Mouse (Mus musculus): ENCODE measurements around the gene Etv2.

Etv2 gene

DNA sequence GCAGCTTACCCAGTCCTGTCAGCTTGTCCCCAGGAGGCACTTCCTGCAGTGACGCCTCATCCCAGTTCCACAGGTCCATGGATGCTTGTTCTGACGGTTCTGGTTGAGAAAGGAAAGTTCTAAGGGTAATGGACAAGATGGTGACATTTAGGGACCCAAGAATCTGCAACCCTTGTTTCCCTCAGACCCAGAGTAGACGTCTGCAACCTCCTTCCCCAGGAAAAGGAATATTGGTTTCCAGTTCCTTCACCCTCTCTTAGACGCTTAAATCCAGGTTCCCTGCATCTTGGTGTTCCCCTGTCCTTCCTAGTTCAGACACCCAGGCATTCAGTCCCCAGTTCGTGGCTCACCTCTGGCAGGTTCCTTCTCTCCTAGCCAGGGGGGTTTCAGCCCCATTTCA lies at the start of gene Etv2:
TSS of gene Etv2 (minus strand) at position 101 of the 400 bp plus-strand sequence.
- in situ Hi-C loops (cut with MboI): no loop called here

DNA sequence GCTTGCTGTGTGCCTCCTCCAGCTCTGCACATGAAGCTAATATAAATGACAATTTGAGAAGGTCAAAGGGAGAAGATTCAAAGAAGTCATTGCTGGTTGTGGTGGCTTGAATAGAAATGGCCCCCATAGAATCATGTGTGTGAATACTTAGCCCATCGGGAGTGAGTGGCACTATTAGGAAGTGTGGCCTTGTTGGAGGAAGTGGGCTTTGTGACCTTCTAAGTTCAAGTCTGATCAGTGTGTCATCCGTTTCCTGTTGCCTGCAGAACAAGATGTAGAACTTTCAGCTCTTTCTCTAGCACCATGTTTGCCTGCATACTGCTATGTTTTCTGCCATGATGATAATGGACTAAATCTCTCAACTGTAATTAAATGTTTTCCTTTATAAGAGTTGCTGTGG lies 47.8 kb upstream of the Etv2 start:
- in situ Hi-C loops (cut with MboI): no loop called here

DNA sequence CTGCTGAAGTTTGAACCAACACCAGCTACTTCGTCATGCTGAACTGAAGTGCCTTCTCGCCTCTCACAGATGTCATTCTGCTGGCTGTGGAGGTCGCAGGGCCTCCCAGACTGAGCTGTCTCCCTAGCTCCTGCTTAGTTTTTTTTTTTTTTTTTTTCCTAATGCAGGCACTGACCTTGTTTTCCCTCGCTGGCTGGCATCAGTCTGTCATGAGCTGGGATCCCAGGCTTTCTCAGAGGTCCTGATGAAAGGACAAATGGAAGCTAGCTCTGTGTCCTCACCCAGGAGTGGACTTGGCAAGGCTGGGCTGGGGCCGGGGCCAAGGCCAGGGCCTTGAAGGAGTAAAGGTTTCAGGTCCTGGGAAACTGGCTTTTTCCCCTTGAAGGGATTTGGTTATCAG lies 46.2 kb upstream of the Etv2 start:
- in situ Hi-C loops (cut with MboI): no loop called here

DNA sequence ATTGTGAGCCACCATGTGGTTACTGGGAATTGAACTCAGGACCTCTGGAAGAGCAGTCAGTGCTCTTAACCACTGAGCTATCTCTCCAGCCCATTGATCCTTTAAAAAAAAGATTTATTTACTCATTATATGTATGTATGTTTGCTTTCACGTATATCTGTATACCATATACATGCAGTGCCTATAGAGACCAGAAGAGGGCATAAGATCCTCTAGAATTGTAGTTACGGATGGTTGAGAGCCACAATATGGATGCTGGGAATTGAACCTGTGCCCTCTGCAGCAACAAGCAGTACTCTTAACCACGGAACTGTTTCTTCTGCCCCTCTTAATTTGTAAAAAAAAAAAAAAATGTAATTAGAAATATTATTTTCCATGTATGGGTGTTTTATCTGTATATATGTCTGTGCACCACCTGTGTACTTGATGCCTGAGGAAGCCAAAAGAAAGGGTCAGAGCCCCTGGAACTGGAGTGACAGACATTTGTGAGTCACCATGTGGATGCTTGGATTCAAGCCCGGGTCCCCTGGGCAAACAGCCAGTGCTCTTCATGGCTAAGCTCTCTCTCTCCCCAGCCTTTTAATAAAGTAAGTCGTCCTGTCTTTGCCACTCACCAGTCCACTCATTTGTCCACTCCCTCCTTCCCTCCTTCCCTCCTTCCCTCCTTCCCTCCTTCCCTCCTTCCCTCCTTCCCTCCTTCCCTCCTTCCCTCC lies 42.8 kb upstream of the Etv2 start:
- in situ Hi-C loops (cut with MboI): no loop called here

DNA sequence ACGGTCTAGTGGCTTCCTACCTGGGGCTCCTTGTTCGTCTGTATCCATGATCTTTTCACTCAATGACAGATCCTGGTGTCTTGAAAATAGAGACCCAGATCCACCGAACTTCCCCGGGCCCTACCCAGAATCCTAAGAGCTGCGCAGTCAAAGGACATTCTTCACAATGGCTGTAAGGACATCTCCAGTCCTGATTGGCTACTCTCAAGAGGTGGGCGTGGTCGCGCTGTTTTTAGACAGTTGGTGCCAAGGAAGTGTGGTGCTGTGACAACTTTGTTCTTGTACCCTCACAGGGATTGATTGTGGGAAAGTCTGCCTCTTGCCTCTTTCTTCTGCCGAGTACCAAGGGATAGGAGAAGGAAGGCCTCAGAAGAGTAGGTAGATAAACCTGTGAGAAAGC lies 35.8 kb upstream of the Etv2 start, which contains the start of gene Pmis2:
TSS of gene Pmis2 (minus strand) at position 126 of the 400 bp plus-strand sequence.
- in situ Hi-C loops (cut with MboI): no loop called here

DNA sequence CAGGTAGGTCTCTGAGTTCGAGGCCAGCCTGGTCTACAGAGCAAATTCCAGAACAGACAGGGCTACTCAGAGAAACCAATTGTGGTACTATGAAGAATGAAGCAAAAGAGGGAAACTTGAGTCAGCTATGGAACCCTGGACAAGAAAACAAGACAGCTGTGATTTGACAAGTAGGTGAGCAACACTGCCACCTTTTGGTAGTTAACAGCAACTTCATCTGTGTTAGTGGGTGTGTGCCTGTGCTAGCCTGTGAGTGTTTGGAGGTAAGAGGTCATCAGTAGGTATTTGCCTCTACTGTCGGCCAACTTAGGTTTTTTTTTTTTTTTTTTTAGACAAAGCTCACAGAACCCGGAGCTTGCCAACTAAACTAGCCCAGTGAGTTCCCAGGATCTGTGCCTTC lies 33.6 kb upstream of the Etv2 start:
- in situ Hi-C loops (cut with MboI): no loop called here

DNA sequence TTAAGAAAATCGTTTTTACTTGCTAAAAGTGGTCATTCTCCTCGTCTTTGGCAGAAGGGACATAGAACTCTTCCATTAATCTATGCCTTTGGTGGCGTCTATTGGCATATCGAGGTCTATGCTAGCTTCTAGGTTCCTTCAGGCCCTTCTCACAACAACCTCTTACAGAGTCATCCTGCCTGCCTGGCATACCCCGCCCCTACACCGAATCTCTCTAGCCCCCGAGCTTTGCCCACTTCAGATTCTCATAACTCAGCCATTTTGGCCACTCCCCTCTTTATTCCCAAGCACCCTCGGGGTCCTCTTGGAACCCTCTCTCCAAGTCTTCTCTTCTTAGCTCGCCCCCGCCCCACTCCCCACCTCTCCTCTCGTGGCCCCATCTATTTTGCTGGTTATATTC lies 29.7 kb upstream of the Etv2 start:
- in situ Hi-C loops (cut with MboI): no loop called here

DNA sequence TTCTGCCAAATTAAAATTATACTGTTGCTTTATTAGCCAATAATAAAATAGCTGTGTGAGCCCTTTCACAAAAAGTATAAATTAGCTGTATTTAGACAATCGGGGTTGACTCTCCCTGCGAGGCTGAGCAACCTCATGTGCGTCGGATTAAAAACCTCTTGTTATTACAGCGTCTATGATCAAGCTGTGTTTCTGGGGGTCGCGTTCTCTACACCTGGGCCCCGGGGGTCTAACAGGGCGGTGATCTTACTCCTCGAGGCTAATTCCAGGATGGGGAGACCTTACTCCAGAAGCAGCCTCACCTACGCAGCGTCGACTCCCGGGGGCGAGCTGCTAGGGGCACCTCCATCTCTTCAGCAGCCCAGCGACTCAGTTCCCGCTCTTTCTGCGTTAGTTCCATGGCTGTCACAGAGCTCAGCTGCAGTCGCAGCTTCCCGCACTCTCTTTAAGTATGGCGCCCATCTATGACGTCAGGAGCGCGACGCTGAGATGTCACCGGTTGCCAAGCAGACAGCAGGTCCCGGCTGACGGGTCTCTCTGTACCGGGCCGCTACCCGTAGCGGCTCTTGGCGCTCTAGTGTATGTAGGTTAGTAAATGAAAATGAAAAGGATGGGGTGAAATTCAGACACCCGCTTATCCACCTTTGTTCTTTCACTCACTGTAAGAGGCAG lies 29.0 kb upstream of the Etv2 start, which contains the start of gene Haus5:
TSS of gene Haus5 (minus strand) at position 466 of the 672 bp plus-strand sequence.
- in situ Hi-C loops (cut with MboI): no loop called here

DNA sequence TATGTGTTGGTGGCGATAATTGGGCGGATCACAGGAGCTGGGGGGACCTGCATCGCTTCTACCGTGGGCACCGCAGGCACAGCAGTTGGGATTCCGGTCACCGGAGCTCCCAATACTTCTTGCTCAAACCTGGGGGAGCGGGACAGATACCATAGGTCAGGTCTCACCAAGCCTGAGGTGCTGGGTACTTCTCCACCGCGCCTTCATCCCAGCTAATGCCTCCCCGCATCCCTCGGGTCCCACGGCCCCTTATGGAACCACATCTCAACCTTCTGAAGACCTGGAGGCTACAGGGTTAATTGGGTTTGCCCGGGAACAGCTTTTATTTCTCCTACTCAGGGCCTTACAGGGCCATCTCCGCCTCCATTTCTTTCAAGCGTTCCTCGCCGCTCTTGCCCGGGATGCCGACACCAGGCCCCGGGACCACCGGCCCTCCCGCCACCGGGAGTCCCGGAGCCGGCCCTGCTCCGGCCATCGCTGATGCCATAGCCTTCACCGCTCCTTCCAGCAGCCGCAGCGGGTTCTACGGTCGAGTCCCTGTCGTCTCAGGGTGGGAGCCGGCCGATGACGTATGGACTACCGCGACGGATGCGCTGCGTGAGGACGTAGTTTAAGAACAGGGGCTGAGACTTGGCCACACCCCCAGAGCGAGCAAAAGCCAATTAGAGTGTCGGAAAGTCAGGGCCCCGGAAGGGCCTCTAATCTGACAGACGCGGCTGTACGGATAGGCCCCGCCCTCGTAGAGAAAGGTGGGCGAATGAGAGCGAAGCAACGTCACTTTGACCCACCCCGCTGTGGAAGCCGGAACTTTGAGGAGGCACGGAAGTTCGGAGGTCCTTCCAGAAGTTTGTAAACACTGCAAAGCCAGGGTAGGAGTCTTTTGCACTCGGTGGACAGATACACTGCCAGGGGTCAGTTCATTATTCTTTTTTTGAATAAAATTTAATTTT lies 14.2 kb upstream of the Etv2 start, which contains the start of gene Rbm42:
TSS of gene Rbm42 (minus strand) at position 727 of the 950 bp plus-strand sequence.
- in situ Hi-C loops (cut with MboI): no loop called here

DNA sequence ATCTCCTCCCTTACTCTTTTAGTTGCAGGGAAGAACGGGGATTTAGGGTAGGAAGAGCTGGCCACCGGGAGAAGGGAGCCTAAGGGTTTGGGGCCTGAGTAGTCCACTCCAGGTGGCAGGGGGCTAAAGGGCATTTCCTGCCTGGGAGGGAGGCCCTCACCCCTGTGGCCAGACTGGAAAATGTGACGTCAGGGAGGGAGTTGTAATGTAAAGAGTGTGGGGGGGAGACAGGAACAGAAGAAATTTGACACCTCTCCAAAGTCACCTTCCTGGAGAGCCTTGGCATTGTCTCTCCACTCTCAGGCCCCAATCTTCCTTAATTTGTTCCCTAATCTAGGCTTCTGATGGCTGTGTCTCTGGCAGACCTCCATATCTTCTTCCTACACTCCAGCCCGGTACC lies 3.4 kb upstream of the Etv2 start:
- in situ Hi-C loops (cut with MboI): no loop called here

DNA sequence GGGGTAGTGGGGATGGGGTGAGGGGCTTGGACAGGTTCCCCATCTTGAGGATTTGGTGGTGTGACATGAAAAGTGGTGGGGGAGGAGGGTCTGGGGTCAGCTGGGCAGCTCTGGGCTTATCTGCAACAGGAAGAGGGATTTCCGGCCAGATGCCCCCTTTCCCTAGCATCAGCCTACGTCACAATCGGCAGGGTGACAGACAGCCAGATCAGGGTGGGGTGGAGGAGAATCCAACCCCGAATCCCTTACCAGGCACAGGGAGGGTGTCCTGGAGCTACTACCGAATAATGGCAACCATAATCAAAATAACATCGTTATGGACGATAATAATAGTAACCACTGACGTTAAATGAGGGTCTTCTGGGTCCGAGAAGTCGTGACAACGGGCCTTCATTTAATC lies 743 bp upstream of the Etv2 start:
- in situ Hi-C loops (cut with MboI): no loop called here

DNA sequence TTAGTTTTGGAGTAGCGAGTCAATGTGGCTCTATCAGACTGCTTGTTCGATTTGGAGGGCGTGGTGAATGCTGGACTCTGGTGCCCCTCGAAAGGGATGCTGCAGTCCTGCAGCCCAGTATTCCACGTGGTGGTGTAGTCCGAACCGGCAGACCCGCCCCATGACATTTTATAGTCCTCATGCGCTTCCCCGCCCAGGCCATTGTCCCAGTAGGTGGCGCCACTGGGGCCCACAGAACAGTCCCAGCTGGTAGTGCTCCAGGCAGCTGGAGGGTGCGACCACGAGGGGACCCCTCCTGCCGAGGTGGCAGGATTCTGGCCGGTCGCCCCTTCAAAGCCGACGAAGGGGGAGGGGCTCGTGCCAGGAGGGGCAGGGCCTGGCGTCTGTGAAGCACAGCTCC lies 1.0 kb downstream of the Etv2 start:
- in situ Hi-C loops (cut with MboI): no loop called here

DNA sequence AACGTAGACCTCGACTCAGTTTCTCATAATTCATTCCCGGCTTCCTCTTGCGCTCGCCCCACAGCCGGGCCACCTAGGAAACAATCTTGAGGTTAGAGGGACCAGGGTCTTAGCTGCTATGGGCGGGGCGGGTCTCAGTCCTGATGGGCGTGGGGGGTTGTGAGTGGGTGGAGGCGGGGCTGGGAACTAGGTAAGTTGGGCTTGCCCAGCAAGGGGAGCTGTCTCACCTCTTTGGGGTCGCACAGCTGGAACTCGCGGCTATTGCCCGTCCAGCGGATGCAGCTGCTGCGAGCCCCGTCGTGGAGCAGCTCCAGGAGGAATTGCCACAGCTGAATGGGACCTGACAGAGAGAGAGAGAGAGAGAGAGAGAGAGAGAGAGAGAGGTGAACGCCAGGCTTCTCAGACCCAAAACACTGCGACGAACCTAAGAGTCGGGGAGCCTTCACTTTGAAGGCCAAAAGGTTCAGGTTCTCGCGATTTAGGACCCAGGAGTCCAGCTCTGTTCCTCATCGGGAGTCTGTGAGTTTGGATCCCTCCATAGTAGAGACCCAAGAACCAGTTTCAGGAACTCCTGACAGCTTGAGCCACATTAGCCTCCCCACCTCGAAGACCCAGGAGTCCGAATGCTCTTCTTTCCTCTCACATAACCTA lies 1.8 kb downstream of the Etv2 start:
- in situ Hi-C loops (cut with MboI): no loop called here

DNA sequence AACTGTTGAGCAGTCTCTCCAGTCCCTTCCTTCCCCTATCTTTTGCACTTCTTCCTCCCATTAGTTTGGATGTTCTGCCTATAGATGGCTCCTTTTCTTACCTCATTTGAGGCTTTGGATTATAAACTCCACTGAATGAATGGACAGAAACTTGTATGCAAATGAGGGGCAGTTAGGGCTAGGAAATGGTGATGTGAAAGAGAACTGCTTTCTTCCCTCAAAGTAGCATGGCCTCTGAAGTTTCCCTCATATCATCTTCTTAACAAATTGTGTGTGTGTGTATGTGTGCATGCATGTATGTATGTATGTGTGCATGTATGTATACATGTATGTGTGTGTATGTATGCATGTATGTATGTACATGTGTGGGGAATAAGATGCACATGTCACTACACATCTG lies 6.6 kb downstream of the Etv2 start:
- in situ Hi-C loops (cut with MboI): no loop called here

DNA sequence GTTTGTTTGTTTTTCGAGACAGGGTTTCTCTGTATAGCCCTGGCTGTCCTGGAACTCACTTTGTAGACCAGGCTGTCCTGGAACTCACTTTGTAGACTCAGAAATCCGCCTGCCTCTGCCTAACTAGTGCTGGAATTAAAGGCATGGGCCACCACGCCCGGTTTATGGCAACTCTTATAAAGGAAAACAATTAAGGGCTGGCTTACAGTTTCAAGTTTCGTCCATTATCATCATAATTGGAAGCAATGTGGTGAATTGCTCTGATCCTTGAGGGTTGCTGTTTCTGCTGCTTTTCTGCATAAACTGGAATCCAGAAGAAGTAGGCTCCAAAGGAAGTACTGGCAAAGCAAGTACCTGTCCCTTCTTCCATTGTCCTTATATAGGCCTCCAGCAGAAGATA lies 9.0 kb downstream of the Etv2 start:
- in situ Hi-C loops (cut with MboI): no loop called here

DNA sequence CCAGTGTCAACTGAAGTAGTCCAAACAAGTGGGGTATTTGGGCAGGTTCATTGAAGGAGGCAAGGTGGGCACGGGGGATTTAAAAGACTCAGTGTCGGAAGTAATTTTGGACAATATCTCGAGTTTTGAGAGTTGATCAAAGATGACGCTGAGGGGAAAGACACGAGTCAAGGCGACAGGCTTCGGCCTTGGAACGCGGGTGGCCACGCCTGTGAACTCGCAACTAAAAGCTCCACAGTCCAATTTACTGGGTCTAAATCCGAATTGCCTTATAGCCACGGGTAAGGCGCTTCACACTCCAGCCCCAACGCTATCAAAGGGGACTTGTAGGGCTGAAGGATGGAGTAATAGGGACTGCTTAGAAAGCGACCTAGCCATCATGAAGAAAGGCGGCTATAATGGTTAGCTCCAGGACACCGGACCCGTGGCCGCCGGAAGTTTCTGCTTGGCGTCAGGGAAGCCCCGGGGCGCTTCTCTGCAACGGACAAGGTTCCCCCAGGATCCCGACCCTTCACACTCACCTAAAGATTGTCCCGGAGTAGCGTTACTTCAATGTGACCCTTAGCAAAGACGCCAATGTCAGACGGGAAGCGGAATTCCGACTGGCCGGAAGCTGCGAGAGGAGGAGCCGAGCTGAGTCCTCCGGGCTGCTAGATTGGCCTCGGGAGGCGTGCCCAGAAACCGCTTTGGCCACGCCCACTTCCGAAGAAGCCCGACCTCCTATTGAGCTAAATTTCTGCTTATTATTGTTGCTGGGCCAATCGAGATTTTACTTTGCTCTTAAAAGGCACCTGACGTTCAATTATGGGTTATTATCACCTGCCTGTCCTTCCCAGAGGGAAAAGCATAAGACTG lies 9.9 kb downstream of the Etv2 start, which contains the start of gene Cox6b1:
TSS of gene Cox6b1 (minus strand) at position 622 of the 855 bp plus-strand sequence.
- in situ Hi-C loops (cut with MboI): no loop called here

DNA sequence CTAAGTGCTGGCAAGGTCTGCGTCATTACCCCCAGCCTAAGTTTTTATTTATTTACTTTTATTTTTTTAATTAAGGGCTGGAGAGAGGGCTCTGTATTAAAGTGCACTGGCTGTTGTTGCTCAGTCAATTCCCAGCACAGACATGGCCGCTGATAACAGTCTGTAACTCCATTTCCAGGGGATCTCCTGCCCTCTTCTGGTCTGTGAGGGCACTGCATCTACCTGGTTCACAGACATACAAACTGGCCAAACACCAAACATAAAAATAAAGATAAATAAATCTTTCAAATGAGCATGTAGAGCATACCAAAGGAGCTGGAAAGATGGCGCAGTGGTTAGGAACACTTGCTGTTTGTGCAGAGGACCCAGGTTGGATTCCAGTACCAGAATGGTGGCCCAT lies 16.4 kb downstream of the Etv2 start:
- in situ Hi-C loops (cut with MboI): no loop called here

DNA sequence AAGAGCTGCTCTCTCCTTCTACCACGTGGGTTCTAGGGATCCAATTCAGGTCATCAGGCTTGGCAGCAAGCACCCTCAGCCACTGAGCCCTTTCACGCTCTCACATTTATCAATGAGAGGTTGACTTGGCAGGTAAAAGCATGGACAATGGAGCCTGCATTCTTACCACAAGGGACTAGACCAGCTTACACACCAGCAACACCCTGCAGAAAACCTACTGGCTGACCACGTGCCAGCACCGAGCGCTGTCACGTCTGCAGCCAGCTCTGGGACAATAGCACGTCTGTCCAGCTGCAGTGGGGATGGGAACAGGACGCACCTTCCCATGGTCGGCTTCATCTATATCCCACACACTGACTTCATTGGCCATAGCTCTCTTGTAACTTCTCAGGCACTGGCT lies 17.0 kb downstream of the Etv2 start:
- in situ Hi-C loops (cut with MboI): no loop called here

DNA sequence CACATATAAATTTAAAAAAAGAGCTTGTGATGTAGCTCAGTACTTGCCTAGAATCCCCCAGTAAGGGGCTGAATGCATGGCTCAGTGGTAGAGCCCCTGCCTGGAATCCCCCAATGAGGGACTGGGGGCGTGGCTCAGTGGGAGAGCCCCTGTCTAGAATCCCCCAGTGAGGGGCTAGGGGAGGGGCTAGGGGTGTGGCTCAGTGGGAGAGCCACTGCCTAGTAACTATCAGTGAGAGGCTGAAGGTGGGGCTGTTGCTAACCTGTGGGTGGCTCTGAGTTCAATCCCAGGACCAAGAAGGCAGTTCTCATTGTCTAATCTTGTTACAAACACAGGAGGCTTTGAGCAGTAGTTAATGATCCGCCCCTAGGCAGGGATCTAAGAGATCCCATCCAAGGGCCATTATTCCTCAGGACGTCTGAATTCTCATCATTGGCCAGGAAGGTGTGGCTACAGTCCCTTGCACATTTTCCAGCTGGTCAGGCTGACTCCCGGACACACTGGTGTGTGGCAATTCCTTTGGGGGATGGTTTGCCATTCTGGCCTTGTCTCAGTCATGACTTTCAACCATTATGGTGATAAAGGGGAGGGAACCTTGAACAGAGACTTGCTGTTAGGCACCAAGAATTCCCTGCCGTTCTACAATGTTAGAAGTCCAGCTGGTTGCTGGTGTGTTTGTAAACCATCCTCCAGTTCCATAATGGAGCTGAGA lies 20.4 kb downstream of the Etv2 start:
- in situ Hi-C loops (cut with MboI): no loop called here

DNA sequence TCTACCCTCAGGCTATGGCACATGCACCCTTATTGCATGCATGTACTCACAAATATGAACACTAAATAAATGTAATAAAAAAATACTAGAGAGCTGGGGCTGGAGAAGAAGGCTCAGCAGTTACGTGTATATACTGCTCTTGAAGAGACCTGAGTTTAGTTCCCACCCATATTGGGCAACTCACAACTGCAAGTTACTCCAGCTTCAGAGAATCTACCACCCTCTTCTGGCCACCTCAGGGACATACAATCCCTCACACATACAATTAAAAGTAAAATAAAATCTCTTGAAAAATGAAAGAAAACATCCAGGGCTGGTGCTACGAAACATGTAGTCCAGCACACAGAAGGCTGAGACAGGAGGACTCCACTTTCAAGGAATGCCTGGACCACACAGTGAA lies 21.2 kb downstream of the Etv2 start:
- in situ Hi-C loops (cut with MboI): no loop called here
